Mouse (Mus musculus) forebrain, postnatal 0 days (tissue): ENCODE results near the gene Acap2. TPM values are rescaled to one million over a fixed set of nuclear protein-coding genes. Genes with fewer than 3 reads are reported as not detected.

Experiments used
- ATAC-seq: fragments of 200-750 bp; cut with Nextera tagmentation; 2 replicates; pipeline ENCODE4 v1.8.0; 2017; ENCODE audit warnings: mild to moderate bottlenecking, moderate library complexity
- DNase-seq: peaks from one replicate; pipeline ENCODE4 v3.0.0-alpha.2; 2015
- H3K27ac ChIP-seq: fragments of 300-500 bp; sonication (generic); 2 replicates; pipeline ENCODE4 v1.5.1; 2014; ENCODE audit warnings: low read depth, mild to moderate bottlenecking, antibody characterized with exemption, low read length, moderate library complexity, mixed read lengths
- H3K27me3 ChIP-seq: fragments of 300-500 bp; sonication (generic); 2 replicates; pipeline ENCODE4 v1.6.1; 2014; ENCODE audit warnings: mild to moderate bottlenecking, low read length, mixed read lengths; ENCODE audit not compliant: insufficient read depth
- H3K36me3 ChIP-seq: fragments of 300-500 bp; sonication (generic); 2 replicates; pipeline ENCODE4 v1.6.1; 2014; ENCODE audit warnings: mild to moderate bottlenecking, moderate library complexity; ENCODE audit not compliant: insufficient read depth
- H3K4me1 ChIP-seq: fragments of 300-500 bp; sonication (generic); 2 replicates; pipeline ENCODE4 v1.6.1; 2014; ENCODE audit warnings: antibody characterized with exemption; ENCODE audit not compliant: insufficient read depth
- H3K4me2 ChIP-seq: fragments of 300-500 bp; sonication (generic); 2 replicates; pipeline ENCODE4 v1.6.1; 2014; ENCODE audit warnings: low read depth, mild to moderate bottlenecking, moderate library complexity
- H3K4me3 ChIP-seq: fragments of 300-500 bp; sonication (generic); 2 replicates; pipeline ENCODE4 v1.5.1; 2014; ENCODE audit warnings: low read depth, low read length, mixed read lengths
- H3K9ac ChIP-seq: fragments of 300-500 bp; sonication (generic); 2 replicates; pipeline ENCODE4 v1.6.1; 2014; ENCODE audit warnings: mild to moderate bottlenecking
- H3K9me3 ChIP-seq: fragments of 300-500 bp; sonication (generic); 2 replicates; pipeline ENCODE4 v1.6.1; 2016; ENCODE audit warnings: low read length
- CTCF ChIP-seq: sonication (generic); IDR thresholded peaks from 2 replicates; pipeline ENCODE4 v1.5.1; 2016; ENCODE audit warnings: antibody characterized with exemption, control low read depth, low read depth
- WGBS: fragments of 180-500 bp; shearing (Covaris S2); extraction: QIAGEN DNeasy Blood & Tissue Kit; methylation state at CpG from one replicate; pipeline ENCODE4 v1.1.7; 2014; 5-methylcytosine and 5-hydroxymethylcytosine counted together
- polyA plus RNA-seq: library from polyadenylated mRNA; unstranded; fragments of >200 nt; fragmentation: Nextera tagmentation; extraction: Ambion mirVana; gene quantifications from 2 replicates; pipeline ENCODE4 v1.2.1, GENCODE M21; 2015
- total RNA-seq: library from RNA; depleted of rRNA; stranded (reverse); fragments of >200 nt; gene quantifications from 2 replicates; pipeline ENCODE4 v1.2.3, GENCODE M21; 2014

The Acap2 gene
- total and polyA plus RNA-seq, 2 experiments from 2014 or later, result 8.8 to 33.6 TPM

DNA sequence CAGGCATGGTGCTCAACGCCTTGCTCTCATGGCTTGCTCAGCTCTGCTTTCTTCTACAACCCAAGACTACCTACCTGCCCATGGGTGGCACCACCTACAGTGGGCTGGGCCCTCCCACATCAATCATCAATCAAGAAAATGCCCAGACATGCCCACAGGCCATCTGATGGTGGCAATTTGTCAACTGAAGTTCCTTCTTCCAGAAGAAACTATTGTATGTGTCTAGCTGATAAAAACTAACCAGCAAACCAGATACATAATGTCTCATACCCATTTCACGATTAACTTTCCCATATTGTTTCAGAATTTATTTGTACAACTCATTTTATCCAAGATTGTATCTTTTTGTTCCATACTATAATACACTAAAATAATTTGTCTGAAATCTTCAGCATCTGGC, 15.3 kb downstream of the Acap2 start:
- H3K27me3 ChIP-seq, result no peaks in the 10 kb centered on the region
- no peaks in the 10 kb centered on the region for H3K36me3 ChIP-seq
- 87% methylated on average over 2 of the region's 2 CpGs for WGBS
- no peak for TF ChIP-seq CTCF
- no peak overlapping the region for H3K4me2 ChIP-seq
- no peak overlapping the region for H3K27ac ChIP-seq
- peaks cover 6% of the 10 kb centered on the region; the same call in 1 of the 2 replicates for H3K4me1 ChIP-seq
- no peak overlapping the region for H3K9ac ChIP-seq
- no peak for DNase-seq
- H3K4me3 ChIP-seq, result no peak overlapping the region
- no peak for ATAC-seq
- H3K9me3 ChIP-seq, result no peaks in the 10 kb centered on the region

- Histone ChIP-seq H3K9me3 (no peaks in the 10 kb centered on the region), H3K9ac (no peak overlapping the region), H3K27ac (0 out of 2 replicates have a peak overlapping the region, but pooled peaks have one; percentile 29), H3K4me3 (no peak overlapping the region), H3K36me3 (no peaks in the 10 kb centered on the region), H3K4me2 (no peak overlapping the region), H3K4me1 (peaks cover 6% of the 10 kb centered on the region; the same call in 1 of the 2 replicates), H3K27me3 (no peaks in the 10 kb centered on the region)
- no peak; the same call in 1 of the 2 replicates for ATAC-seq
- DNase-seq, result no peak
- no peak for TF ChIP-seq CTCF
- WGBS, result 36% methylated on average over 4 of the region's 4 CpGs
These were observed 16.3 kb downstream of the Acap2 start for GRCm38 (mm10) chr16:31184727-31185126.

DNA sequence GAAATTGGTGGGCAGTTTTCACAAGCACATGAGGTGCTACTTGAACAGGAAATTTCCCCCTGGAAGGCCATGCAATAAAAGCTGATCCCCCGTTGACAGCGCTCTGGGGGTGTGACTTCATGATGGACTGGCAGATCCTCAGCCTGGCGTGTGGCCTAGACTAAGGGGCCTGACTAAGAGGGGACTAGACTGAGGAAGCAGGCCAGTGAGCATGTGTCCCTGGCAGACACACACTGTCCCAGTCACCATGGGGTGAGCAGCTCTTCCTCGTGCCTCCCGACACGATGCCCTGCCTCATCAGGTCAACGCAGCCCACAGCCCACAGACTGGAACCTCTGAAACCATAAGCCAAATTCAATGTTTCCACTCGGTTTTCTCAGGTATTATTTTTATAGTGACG, 18.5 kb downstream of the Acap2 start:
- WGBS, result 65% methylated on average over 9 of the region's 9 CpGs
- ATAC-seq, result no peak
- no peak for TF ChIP-seq CTCF

DNA sequence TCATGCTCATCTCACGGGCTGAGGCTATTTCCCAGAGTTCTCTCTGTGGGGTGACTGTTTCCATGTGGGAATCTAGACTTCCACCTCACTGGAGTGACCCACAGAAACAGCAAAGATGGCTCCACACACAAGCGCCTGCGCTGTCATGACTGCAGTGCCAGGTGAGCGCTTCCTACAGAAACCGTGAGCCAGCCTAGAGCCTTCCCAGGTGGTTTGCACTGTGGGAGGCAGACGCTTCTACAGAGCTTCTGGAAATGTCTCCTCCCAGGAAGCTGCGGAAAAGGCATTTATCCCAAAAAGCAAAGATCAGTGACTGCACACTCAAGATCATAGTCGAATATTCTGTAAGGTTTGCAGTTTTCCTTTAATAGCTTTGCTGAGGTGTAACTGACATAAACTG, 20.2 kb downstream of the Acap2 start:
- Histone ChIP-seq H3K4me2 (no peak overlapping the region), H3K27me3 (no peaks in the 10 kb centered on the region), H3K36me3 (no peaks in the 10 kb centered on the region), H3K9ac (no peak overlapping the region), H3K4me3 (no peak overlapping the region), H3K4me1 (peaks cover 5% of the 10 kb centered on the region; the same call in 1 of the 2 replicates), H3K9me3 (no peaks in the 10 kb centered on the region), H3K27ac (no peak overlapping the region)
- ATAC-seq (no peak), DNase-seq (no peak)
- no peak for TF ChIP-seq CTCF
- WGBS, result 80% methylated on average over 8 of the region's 8 CpGs

More for the DNA sequence above, 18.5 kb downstream of the Acap2 start:
- no peaks in the 10 kb centered on the region for H3K36me3 ChIP-seq
- DNase-seq, result no peak
- H3K9ac ChIP-seq, result no peak overlapping the region
- no peak overlapping the region for H3K27ac ChIP-seq
- H3K4me3 ChIP-seq, result no peak overlapping the region
- H3K9me3 ChIP-seq, result no peaks in the 10 kb centered on the region
- H3K4me1 ChIP-seq, result no peaks in the 10 kb centered on the region
- no peaks in the 10 kb centered on the region for H3K27me3 ChIP-seq
- H3K4me2 ChIP-seq, result no peak overlapping the region

DNA sequence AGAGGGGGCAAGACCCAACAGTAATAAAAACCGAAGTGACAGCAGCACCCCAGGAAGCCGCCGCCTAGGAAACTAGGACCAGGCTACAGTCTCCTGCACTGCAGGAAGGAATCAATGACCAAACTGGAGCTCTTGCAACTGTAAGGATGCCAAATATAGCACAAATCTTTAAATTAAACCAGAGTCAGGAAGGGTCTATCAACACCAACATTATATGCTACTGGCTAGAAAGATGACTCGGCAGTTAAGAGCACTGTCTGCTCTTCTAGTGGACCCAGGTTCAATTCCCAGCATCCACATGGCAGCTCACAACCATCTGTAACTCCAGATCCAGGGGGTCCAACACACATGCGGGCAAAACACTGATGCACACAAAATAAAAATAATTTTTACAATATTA, 21.7 kb downstream of the Acap2 start:
- Histone ChIP-seq H3K9ac (no peak overlapping the region), H3K9me3 (no peaks in the 10 kb centered on the region)

GRCm38 (mm10) chr16:31174880-31175638, 26.0 kb downstream of the Acap2 start:
- Histone ChIP-seq H3K4me3 (no peak overlapping the region), H3K27ac (no peak overlapping the region), H3K36me3 (no peaks in the 10 kb centered on the region), H3K4me2 (no peak overlapping the region), H3K4me1 (peaks cover 5% of the 10 kb centered on the region; the same call in 1 of the 2 replicates), H3K9me3 (no peaks in the 10 kb centered on the region), H3K9ac (no peak overlapping the region), H3K27me3 (no peaks in the 10 kb centered on the region)
- no peak for TF ChIP-seq CTCF
- WGBS, result 72% methylated on average over 9 of the region's 9 CpGs
- no peak for ATAC-seq
- DNase-seq, result no peak

More for the DNA sequence above, 21.7 kb downstream of the Acap2 start:
- Histone ChIP-seq H3K27me3 (no peaks in the 10 kb centered on the region), H3K4me2 (no peak overlapping the region), H3K4me3 (no peak overlapping the region), H3K36me3 (no peaks in the 10 kb centered on the region), H3K4me1 (peaks cover 5% of the 10 kb centered on the region; the same call in 1 of the 2 replicates), H3K27ac (no peak overlapping the region)
- no peak for DNase-seq
- WGBS, result 79% methylated on average over 5 of the region's 5 CpGs
- ATAC-seq, result no peak
- TF ChIP-seq CTCF, result no peak

- ATAC-seq (no peak), DNase-seq (no peak)
- no peak overlapping the region for H3K4me2 ChIP-seq
- peaks cover 12% of the 10 kb centered on the region; the same call in 1 of the 2 replicates for H3K4me1 ChIP-seq
- TF ChIP-seq CTCF, result no peak
- no peaks in the 10 kb centered on the region for H3K27me3 ChIP-seq
- no peaks in the 10 kb centered on the region for H3K9me3 ChIP-seq
- 95% methylated on average over 3 of the region's 3 CpGs for WGBS
- no peak overlapping the region for H3K4me3 ChIP-seq
- no peak overlapping the region for H3K27ac ChIP-seq
- no peaks in the 10 kb centered on the region for H3K36me3 ChIP-seq
- no peak overlapping the region for H3K9ac ChIP-seq
These were observed 28.8 kb downstream of the Acap2 start for GRCm38 (mm10) chr16:31172229-31172628.
